Mouse (Mus musculus) cortical plate, adult 2 months (tissue): ENCODE measurements around the gene Srsf1.
"Not testable (repeated sequence)": the region's sequence is repeated elsewhere in the genome, so short reads cannot be mapped to it uniquely, and the experiment has no call there.

ENCODE experiments used
- CTCF ChIP-seq: fragments of 200-500 bp; IDR thresholded peaks from 2 replicates; pipeline ENCODE4 v1.5.1; 2011; ENCODE audit warnings: mild to moderate bottlenecking, control low read depth, low read length; ENCODE audit not compliant: insufficient read depth; ENCODE audit errors: extremely low read depth
- POLR2A ChIP-seq: fragments of 200-500 bp; IDR thresholded peaks from 2 replicates; pipeline ENCODE4 v1.6.1; 2011; ENCODE audit warnings: mild to moderate bottlenecking, low read length, control low read depth; ENCODE audit not compliant: insufficient read depth; ENCODE audit errors: extremely low read depth

DNA sequence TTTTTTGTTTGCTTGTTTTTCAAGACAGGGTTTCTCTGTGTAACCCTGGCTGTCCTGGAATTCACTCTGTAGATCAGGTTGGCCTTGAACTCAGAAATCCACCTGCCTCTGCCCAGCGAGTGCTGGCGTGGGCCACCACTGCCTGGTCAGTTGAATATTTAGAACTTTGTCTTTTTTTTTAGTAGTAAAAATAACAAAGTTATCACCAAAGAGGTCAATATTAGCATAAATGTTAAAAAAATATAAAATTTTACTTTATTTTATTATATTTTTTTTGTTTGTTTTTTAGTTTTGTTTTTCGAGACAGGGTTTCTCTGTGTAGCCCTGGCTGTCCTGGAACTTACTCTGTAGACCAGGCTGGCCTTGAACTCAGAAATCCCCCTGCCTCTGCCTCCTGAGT lies 2.0 kb upstream of the Srsf1 start:
- not testable (repeated sequence) for TF ChIP-seq CTCF, POLR2A
